Mouse (Mus musculus) stomach, embryonic 15.5 days (tissue): ENCODE measurements around the gene Itpr1. TPM values are rescaled to one million over a fixed set of nuclear protein-coding genes. Genes with fewer than 3 reads are reported as not detected.

Source experiments
- ATAC-seq: fragments of 200-750 bp; cut with Nextera tagmentation; 2 replicates; pipeline ENCODE4 v1.8.0; 2017; ENCODE audit warnings: low read depth, moderate number of reproducible peaks, moderate TSS enrichment; ENCODE audit not compliant: insufficient read depth, low FRiP score
- H3K27ac ChIP-seq: fragments of 300-500 bp; sonication (generic); 2 replicates; pipeline ENCODE4 v1.5.1; 2015; ENCODE audit warnings: mild to moderate bottlenecking, inconsistent platforms
- H3K27me3 ChIP-seq: fragments of 300-500 bp; sonication (generic); replicated peaks from 2 replicates; pipeline ENCODE4 v1.6.1; 2015; ENCODE audit warnings: inconsistent platforms
- H3K36me3 ChIP-seq: fragments of 300-500 bp; sonication (generic); 2 replicates; pipeline ENCODE4 v1.6.1; 2015; ENCODE audit warnings: inconsistent platforms
- H3K4me1 ChIP-seq: fragments of 300-500 bp; sonication (generic); 2 replicates; pipeline ENCODE4 v1.6.1; 2015; ENCODE audit warnings: inconsistent platforms
- H3K4me2 ChIP-seq: fragments of 300-500 bp; sonication (generic); 2 replicates; pipeline ENCODE4 v1.6.1; 2015; ENCODE audit warnings: mild to moderate bottlenecking, inconsistent platforms
- H3K4me3 ChIP-seq: fragments of 300-500 bp; sonication (generic); replicated peaks from 2 replicates; pipeline ENCODE4 v1.5.1; 2015; ENCODE audit warnings: inconsistent platforms
- H3K9ac ChIP-seq: fragments of 300-500 bp; sonication (generic); 2 replicates; pipeline ENCODE4 v1.6.1; 2015; ENCODE audit warnings: inconsistent platforms
- H3K9me3 ChIP-seq: fragments of 300-500 bp; sonication (generic); 2 replicates; pipeline ENCODE4 v1.6.1; 2016; ENCODE audit warnings: inconsistent platforms
- WGBS: fragments of 180-500 bp; shearing (Covaris S2); methylation state at CpG from one replicate; pipeline ENCODE4 v1.1.7; 2015; 5-methylcytosine and 5-hydroxymethylcytosine counted together
- polyA plus RNA-seq: library from polyadenylated mRNA; unstranded; fragments of >200 nt; fragmentation: Nextera tagmentation; extraction: Ambion mirVana; gene quantifications from 2 replicates; pipeline ENCODE4 v1.2.1, GENCODE M21; 2015

Gene Itpr1
- polyA plus RNA-seq, 1 experiment from 2014 or later = 9.4 TPM

- WGBS = 65% methylated on average over 10 of the region's 10 CpGs
- Histone ChIP-seq H3K9ac (no peak overlapping the region), H3K36me3 (no peaks in the 10 kb centered on the region), H3K4me3 (no peak overlapping the region), H3K27me3 (no peaks in the 10 kb centered on the region), H3K4me2 (no peak overlapping the region), H3K4me1 (peaks cover 18% of the 10 kb centered on the region), H3K9me3 (no peaks in the 10 kb centered on the region), H3K27ac (peak overlapping the region; percentile 71)
- ATAC-seq = no peak; the same call in 1 of the 2 replicates
Observed at GRCm38 (mm10) chr6:108532486-108533179, 319.7 kb downstream of the Itpr1 start.

- 83% methylated on average over 5 of the region's 5 CpGs for WGBS
- Histone ChIP-seq H3K4me3 (no peak overlapping the region), H3K27ac (no peak overlapping the region), H3K4me2 (no peak overlapping the region), H3K36me3 (no peaks in the 10 kb centered on the region), H3K4me1 (peaks cover 18% of the 10 kb centered on the region), H3K9ac (no peak overlapping the region), H3K9me3 (no peaks in the 10 kb centered on the region), H3K27me3 (no peaks in the 10 kb centered on the region)
- ATAC-seq = no peak
Observed at GRCm38 (mm10) chr6:108534139-108534538, 321.2 kb downstream of the Itpr1 start.

GRCm38 (mm10) chr6:108534596-108534995, 321.7 kb downstream of the Itpr1 start:
- no peak for ATAC-seq
- Histone ChIP-seq H3K27me3 (no peaks in the 10 kb centered on the region), H3K4me3 (no peak overlapping the region), H3K27ac (no peak overlapping the region), H3K36me3 (no peaks in the 10 kb centered on the region), H3K9ac (no peak overlapping the region), H3K4me2 (no peak overlapping the region), H3K9me3 (no peaks in the 10 kb centered on the region), H3K4me1 (peaks cover 18% of the 10 kb centered on the region)
- WGBS = 75% methylated on average over 6 of the region's 6 CpGs

- no peak overlapping the region for H3K27ac ChIP-seq
- no peak overlapping the region for H3K4me2 ChIP-seq
- no peaks in the 10 kb centered on the region for H3K9me3 ChIP-seq
- 79% methylated on average over 4 of the region's 4 CpGs for WGBS
- H3K4me1 ChIP-seq = peaks cover 18% of the 10 kb centered on the region
- no peaks in the 10 kb centered on the region for H3K27me3 ChIP-seq
- no peak overlapping the region for H3K4me3 ChIP-seq
- no peak overlapping the region for H3K9ac ChIP-seq
- H3K36me3 ChIP-seq = no peaks in the 10 kb centered on the region
- no peak for ATAC-seq
Observed at GRCm38 (mm10) chr6:108535309-108535708, 322.4 kb downstream of the Itpr1 start.

- no peak for ATAC-seq
- Histone ChIP-seq H3K9me3 (no peaks in the 10 kb centered on the region), H3K27me3 (no peaks in the 10 kb centered on the region), H3K4me2 (no peak overlapping the region), H3K4me3 (no peak overlapping the region), H3K9ac (no peak overlapping the region), H3K27ac (peak overlapping the region; percentile 16; the same call in 1 of the 2 replicates), H3K36me3 (no peaks in the 10 kb centered on the region), H3K4me1 (peaks cover 9% of the 10 kb centered on the region)
- 63% methylated on average over 8 of the region's 8 CpGs for WGBS
Observed at GRCm38 (mm10) chr6:108536546-108537317, 323.8 kb downstream of the Itpr1 start.

GRCm38 (mm10) chr6:108538406-108538805, 325.5 kb downstream of the Itpr1 start:
- 68% methylated on average over 4 of the region's 4 CpGs for WGBS
- ATAC-seq = no peak

GRCm38 (mm10) chr6:108540441-108540840, 327.5 kb downstream of the Itpr1 start:
- ATAC-seq = no peak
- Histone ChIP-seq H3K36me3 (no peaks in the 10 kb centered on the region), H3K27me3 (no peaks in the 10 kb centered on the region), H3K4me3 (no peak overlapping the region), H3K27ac (no peak overlapping the region), H3K9me3 (no peaks in the 10 kb centered on the region), H3K4me2 (no peak overlapping the region), H3K9ac (no peak overlapping the region), H3K4me1 (no peaks in the 10 kb centered on the region)
- WGBS = 85% methylated on average over 6 of the region's 6 CpGs

More at GRCm38 (mm10) chr6:108538406-108538805, 325.5 kb downstream of the Itpr1 start:
- Histone ChIP-seq H3K36me3 (no peaks in the 10 kb centered on the region), H3K9ac (no peak overlapping the region), H3K4me2 (no peak overlapping the region), H3K4me3 (no peak overlapping the region), H3K27me3 (no peaks in the 10 kb centered on the region), H3K27ac (no peak overlapping the region), H3K9me3 (no peaks in the 10 kb centered on the region), H3K4me1 (no peaks in the 10 kb centered on the region)

- 81% methylated on average over 7 of the region's 7 CpGs for WGBS
- Histone ChIP-seq H3K27me3 (no peaks in the 10 kb centered on the region), H3K27ac (no peak overlapping the region), H3K9ac (no peak overlapping the region), H3K4me2 (no peak overlapping the region), H3K36me3 (no peaks in the 10 kb centered on the region), H3K4me3 (no peak overlapping the region), H3K4me1 (no peaks in the 10 kb centered on the region), H3K9me3 (no peaks in the 10 kb centered on the region)
- ATAC-seq = no peak
Observed at GRCm38 (mm10) chr6:108544917-108545316, 332.0 kb downstream of the Itpr1 start.

GRCm38 (mm10) chr6:108545464-108545863, 332.6 kb downstream of the Itpr1 start:
- Histone ChIP-seq H3K27ac (no peak overlapping the region), H3K4me1 (no peaks in the 10 kb centered on the region), H3K4me3 (no peak overlapping the region), H3K4me2 (no peak overlapping the region), H3K9ac (no peak overlapping the region), H3K27me3 (no peaks in the 10 kb centered on the region), H3K9me3 (no peaks in the 10 kb centered on the region), H3K36me3 (no peaks in the 10 kb centered on the region)
- no peak for ATAC-seq
- WGBS = 81% methylated on average over 5 of the region's 5 CpGs

- WGBS = 71% methylated on average over 3 of the region's 3 CpGs
- H3K4me2 ChIP-seq = no peak overlapping the region
- ATAC-seq = no peak
- no peak overlapping the region for H3K9ac ChIP-seq
- H3K27ac ChIP-seq = no peak overlapping the region
- no peak overlapping the region for H3K4me3 ChIP-seq
- H3K9me3 ChIP-seq = no peaks in the 10 kb centered on the region
- no peaks in the 10 kb centered on the region for H3K27me3 ChIP-seq
- no peaks in the 10 kb centered on the region for H3K36me3 ChIP-seq
- no peaks in the 10 kb centered on the region for H3K4me1 ChIP-seq
Observed at GRCm38 (mm10) chr6:108548413-108548812, 335.5 kb downstream of the Itpr1 start.

GRCm38 (mm10) chr6:108549495-108549935, 336.6 kb downstream of the Itpr1 start:
- Histone ChIP-seq H3K36me3 (no peaks in the 10 kb centered on the region), H3K4me3 (no peak overlapping the region), H3K27ac (no peak overlapping the region), H3K4me2 (no peak overlapping the region), H3K9ac (no peak overlapping the region), H3K9me3 (no peaks in the 10 kb centered on the region), H3K4me1 (no peaks in the 10 kb centered on the region), H3K27me3 (no peaks in the 10 kb centered on the region)
- ATAC-seq = no peak
- WGBS = 75% methylated on average over 6 of the region's 6 CpGs
